Mouse (Mus musculus) forebrain, embryonic 13.5 days (tissue): Measurements from ENCODE around the gene Sh3bp4. TPM values are rescaled to one million over a fixed set of nuclear protein-coding genes. Genes with fewer than 3 reads are reported as not detected.

Source experiments
- ATAC-seq: fragments of 200-750 bp; cut with Nextera tagmentation; 2 replicates; pipeline ENCODE4 v1.8.0; 2017
- H3K27ac ChIP-seq: fragments of 300-500 bp; sonication (generic); 2 replicates; pipeline ENCODE4 v1.5.1; 2015; ENCODE audit warnings: inconsistent platforms, mild to moderate bottlenecking, moderate library complexity
- H3K27me3 ChIP-seq: fragments of 300-500 bp; sonication (generic); 2 replicates; pipeline ENCODE4 v1.6.1; 2015; ENCODE audit warnings: mild to moderate bottlenecking, inconsistent platforms
- H3K36me3 ChIP-seq: fragments of 300-500 bp; sonication (generic); 2 replicates; pipeline ENCODE4 v1.6.1; 2015; ENCODE audit warnings: mild to moderate bottlenecking, inconsistent platforms; ENCODE audit not compliant: poor library complexity, severe bottlenecking
- H3K4me1 ChIP-seq: fragments of 300-500 bp; sonication (generic); 2 replicates; pipeline ENCODE4 v1.6.1; 2015; ENCODE audit warnings: inconsistent platforms
- H3K4me2 ChIP-seq: fragments of 300-500 bp; sonication (generic); 2 replicates; pipeline ENCODE4 v1.6.1; 2015; ENCODE audit warnings: inconsistent platforms, mild to moderate bottlenecking, moderate library complexity
- H3K4me3 ChIP-seq: fragments of 300-500 bp; sonication (generic); 2 replicates; pipeline ENCODE4 v1.5.1; 2015; ENCODE audit warnings: mild to moderate bottlenecking, inconsistent platforms
- H3K9ac ChIP-seq: fragments of 300-500 bp; sonication (generic); 2 replicates; pipeline ENCODE4 v1.6.1; 2015; ENCODE audit warnings: mild to moderate bottlenecking, inconsistent platforms
- H3K9me3 ChIP-seq: fragments of 300-500 bp; sonication (generic); replicated peaks from 2 replicates; pipeline ENCODE4 v1.6.1; 2016; ENCODE audit warnings: inconsistent platforms
- WGBS: fragments of 180-500 bp; shearing (Covaris S2); methylation state at CpG from one replicate; pipeline ENCODE4 v1.1.7; 2015; 5-methylcytosine and 5-hydroxymethylcytosine counted together
- polyA plus RNA-seq: library from polyadenylated mRNA; unstranded; fragments of >200 nt; fragmentation: Nextera tagmentation; extraction: Ambion mirVana; gene quantifications from 2 replicates; pipeline ENCODE4 v1.2.1, GENCODE M21; 2015

Gene Sh3bp4
- polyA plus RNA-seq, 1 experiment from 2014 or later: 16.1 TPM

GRCm38 (mm10) chr1:89103004-89103263, 32.7 kb downstream of the Sh3bp4 start:
- no peaks in the 10 kb centered on the region for H3K9me3 ChIP-seq
- no peak overlapping the region for H3K27ac ChIP-seq
- ATAC-seq: no peak
- H3K9ac ChIP-seq: no peak overlapping the region
- no peak overlapping the region for H3K4me2 ChIP-seq
- no peaks in the 10 kb centered on the region for H3K36me3 ChIP-seq
- H3K27me3 ChIP-seq: no peaks in the 10 kb centered on the region
- H3K4me3 ChIP-seq: no peak overlapping the region
- WGBS: 37% methylated on average over 3 of the region's 3 CpGs
- peaks cover 42% of the 10 kb centered on the region for H3K4me1 ChIP-seq

GRCm38 (mm10) chr1:89103505-89103904, 33.3 kb downstream of the Sh3bp4 start:
- Histone ChIP-seq H3K9ac (no peak overlapping the region), H3K27ac (no peak overlapping the region), H3K4me2 (no peak overlapping the region), H3K4me3 (no peak overlapping the region), H3K27me3 (no peaks in the 10 kb centered on the region), H3K9me3 (no peaks in the 10 kb centered on the region), H3K4me1 (peaks cover 48% of the 10 kb centered on the region), H3K36me3 (no peaks in the 10 kb centered on the region)
- 88% methylated on average over 12 of the region's 12 CpGs for WGBS
- no peak for ATAC-seq

- no peaks in the 10 kb centered on the region for H3K36me3 ChIP-seq
- no peaks in the 10 kb centered on the region for H3K27me3 ChIP-seq
- H3K9me3 ChIP-seq: no peaks in the 10 kb centered on the region
- H3K4me2 ChIP-seq: no peak overlapping the region
- H3K27ac ChIP-seq: no peak overlapping the region
- peaks cover 52% of the 10 kb centered on the region for H3K4me1 ChIP-seq
- H3K9ac ChIP-seq: no peak overlapping the region
- ATAC-seq: no peak
- WGBS: 77% methylated on average over 13 of the region's 13 CpGs
- H3K4me3 ChIP-seq: no peak overlapping the region
These were observed 34.0 kb downstream of the Sh3bp4 start for GRCm38 (mm10) chr1:89104066-89104765.

- Histone ChIP-seq H3K4me2 (no peak overlapping the region), H3K4me1 (peaks cover 60% of the 10 kb centered on the region), H3K27me3 (no peaks in the 10 kb centered on the region), H3K9ac (no peak overlapping the region), H3K4me3 (no peak overlapping the region), H3K36me3 (no peaks in the 10 kb centered on the region), H3K27ac (no peak overlapping the region), H3K9me3 (no peaks in the 10 kb centered on the region)
- WGBS: 88% methylated on average over 18 of the region's 18 CpGs
- no peak for ATAC-seq
These were observed 35.9 kb downstream of the Sh3bp4 start for GRCm38 (mm10) chr1:89105891-89106830.

GRCm38 (mm10) chr1:89107466-89107865, 37.3 kb downstream of the Sh3bp4 start:
- WGBS: 74% methylated on average over 6 of the region's 6 CpGs
- H3K4me2 ChIP-seq: no peak overlapping the region
- peaks cover 58% of the 10 kb centered on the region for H3K4me1 ChIP-seq
- 0 out of 2 replicates have a peak, but pooled peaks cover under 1% of the 10 kb centered on the region for H3K36me3 ChIP-seq
- no peak for ATAC-seq
- H3K9me3 ChIP-seq: no peaks in the 10 kb centered on the region
- H3K27ac ChIP-seq: no peak overlapping the region
- no peak overlapping the region for H3K9ac ChIP-seq
- H3K27me3 ChIP-seq: no peaks in the 10 kb centered on the region
- H3K4me3 ChIP-seq: no peak overlapping the region

- no peaks in the 10 kb centered on the region for H3K9me3 ChIP-seq
- no peak overlapping the region for H3K4me2 ChIP-seq
- H3K27ac ChIP-seq: no peak overlapping the region
- no peak for ATAC-seq
- peaks cover 51% of the 10 kb centered on the region for H3K4me1 ChIP-seq
- no peak overlapping the region for H3K9ac ChIP-seq
- H3K36me3 ChIP-seq: 0 out of 2 replicates have a peak, but pooled peaks cover 3% of the 10 kb centered on the region
- WGBS: 33% methylated on average over 6 of the region's 6 CpGs
- no peaks in the 10 kb centered on the region for H3K27me3 ChIP-seq
- no peak overlapping the region for H3K4me3 ChIP-seq
These were observed 38.2 kb downstream of the Sh3bp4 start for GRCm38 (mm10) chr1:89108340-89108896.

GRCm38 (mm10) chr1:89109767-89110166, 39.6 kb downstream of the Sh3bp4 start:
- Histone ChIP-seq H3K27me3 (no peaks in the 10 kb centered on the region), H3K4me2 (no peak overlapping the region), H3K36me3 (0 out of 2 replicates have a peak, but pooled peaks cover 3% of the 10 kb centered on the region), H3K4me3 (no peak overlapping the region), H3K27ac (no peak overlapping the region), H3K9me3 (no peaks in the 10 kb centered on the region), H3K9ac (no peak overlapping the region), H3K4me1 (peaks cover 38% of the 10 kb centered on the region)
- no peak for ATAC-seq
- WGBS: 58% methylated on average over 7 of the region's 7 CpGs

- no peak overlapping the region for H3K27ac ChIP-seq
- 0 out of 2 replicates have a peak, but pooled peaks cover 3% of the 10 kb centered on the region for H3K36me3 ChIP-seq
- no peak for ATAC-seq
- no peaks in the 10 kb centered on the region for H3K27me3 ChIP-seq
- no peak overlapping the region for H3K9ac ChIP-seq
- peaks cover 30% of the 10 kb centered on the region for H3K4me1 ChIP-seq
- no peaks in the 10 kb centered on the region for H3K9me3 ChIP-seq
- no peak overlapping the region for H3K4me2 ChIP-seq
- no peak overlapping the region for H3K4me3 ChIP-seq
- WGBS: 91% methylated on average over 6 of the region's 6 CpGs
These were observed 40.7 kb downstream of the Sh3bp4 start for GRCm38 (mm10) chr1:89110767-89111534.

- no peak overlapping the region for H3K4me2 ChIP-seq
- H3K27me3 ChIP-seq: no peaks in the 10 kb centered on the region
- H3K4me3 ChIP-seq: no peak overlapping the region
- H3K9ac ChIP-seq: no peak overlapping the region
- no peaks in the 10 kb centered on the region for H3K9me3 ChIP-seq
- WGBS: 94% methylated on average over 1 of the region's 1 CpGs
- 0 out of 2 replicates have a peak, but pooled peaks cover 3% of the 10 kb centered on the region for H3K36me3 ChIP-seq
- peaks cover 26% of the 10 kb centered on the region for H3K4me1 ChIP-seq
- no peak for ATAC-seq
- H3K27ac ChIP-seq: no peak overlapping the region
These were observed 42.3 kb downstream of the Sh3bp4 start for GRCm38 (mm10) chr1:89112544-89112943.

- H3K36me3 ChIP-seq: 0 out of 2 replicates have a peak, but pooled peaks cover 3% of the 10 kb centered on the region
- ATAC-seq: no peak
- H3K9me3 ChIP-seq: no peaks in the 10 kb centered on the region
- WGBS: 89% methylated on average over 3 of the region's 3 CpGs
- H3K4me3 ChIP-seq: no peak overlapping the region
- no peak overlapping the region for H3K9ac ChIP-seq
- H3K27me3 ChIP-seq: no peaks in the 10 kb centered on the region
- H3K4me1 ChIP-seq: peaks cover 14% of the 10 kb centered on the region
- no peak overlapping the region for H3K4me2 ChIP-seq
- no peak overlapping the region for H3K27ac ChIP-seq
These were observed 43.5 kb downstream of the Sh3bp4 start for GRCm38 (mm10) chr1:89113731-89114130.

GRCm38 (mm10) chr1:89117062-89117461, 46.8 kb downstream of the Sh3bp4 start:
- H3K4me3 ChIP-seq: no peak overlapping the region
- peaks cover 22% of the 10 kb centered on the region for H3K4me1 ChIP-seq
- no peaks in the 10 kb centered on the region for H3K27me3 ChIP-seq
- no peak for ATAC-seq
- no peak overlapping the region for H3K9ac ChIP-seq
- H3K27ac ChIP-seq: no peak overlapping the region
- H3K4me2 ChIP-seq: no peak overlapping the region
- 0 out of 2 replicates have a peak, but pooled peaks cover 3% of the 10 kb centered on the region for H3K36me3 ChIP-seq
- H3K9me3 ChIP-seq: no peaks in the 10 kb centered on the region
- 81% methylated on average over 5 of the region's 5 CpGs for WGBS
